Mouse (Mus musculus) small intestine, adult 2 months (tissue): ENCODE data around the gene Slc25a42.

Experiments
- CTCF ChIP-seq: fragments of 200-500 bp; IDR thresholded peaks from 2 replicates; pipeline ENCODE4 v1.5.1; 2012; ENCODE audit warnings: low read depth, mild to moderate bottlenecking, control low read depth, inconsistent platforms, low read length, moderate library complexity, mixed read lengths; ENCODE audit not compliant: insufficient replicate concordance, insufficient read length; ENCODE audit errors: extremely low read depth
- POLR2A ChIP-seq: fragments of 200-500 bp; IDR thresholded peaks from 2 replicates; pipeline ENCODE4 v1.6.1; 2012; ENCODE audit warnings: low read depth, mild to moderate bottlenecking, control low read depth, inconsistent platforms, low read length, moderate library complexity

DNA sequence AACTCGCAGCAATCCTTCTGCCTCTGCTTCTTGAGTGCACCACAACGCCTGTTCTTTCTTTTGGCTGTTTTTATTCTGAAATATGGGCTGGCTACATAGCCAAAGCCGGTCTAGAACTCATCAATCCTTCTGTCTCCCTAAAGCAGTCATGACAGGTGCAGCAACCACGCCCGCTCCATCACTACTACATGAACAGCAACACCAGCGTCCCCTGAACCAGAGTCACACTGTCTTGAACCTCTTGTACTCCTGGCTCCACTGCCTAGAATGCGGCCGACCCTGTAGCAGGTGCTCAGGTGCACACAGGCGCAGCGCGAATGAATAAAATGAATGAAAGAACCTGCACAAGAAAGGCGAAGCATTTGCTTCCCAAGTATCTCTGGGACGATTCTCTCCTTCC lies 21.5 kb upstream of the Slc25a42 start:
- no peak for TF ChIP-seq CTCF
- TF ChIP-seq POLR2A = no peak
